Mouse (Mus musculus) stomach, embryonic 16.5 days (tissue): ENCODE measurements around the gene BC048679. TPM values are rescaled to one million over a fixed set of nuclear protein-coding genes. Genes with fewer than 3 reads are reported as not detected.

Experiments
- ATAC-seq: fragments of 200-750 bp; cut with Nextera tagmentation; 2 replicates; pipeline ENCODE4 v1.8.0; 2017; ENCODE audit warnings: moderate number of reproducible peaks, moderate TSS enrichment; ENCODE audit not compliant: insufficient read depth, low FRiP score
- H3K27ac ChIP-seq: fragments of 300-500 bp; sonication (generic); 2 replicates; pipeline ENCODE4 v1.5.1; 2014; ENCODE audit warnings: low read length
- H3K27me3 ChIP-seq: fragments of 300-500 bp; sonication (generic); 2 replicates; pipeline ENCODE4 v1.6.1; 2014; ENCODE audit warnings: low read length, control low read depth, mixed read lengths; ENCODE audit not compliant: control insufficient read depth, insufficient read depth
- H3K36me3 ChIP-seq: fragments of 300-500 bp; sonication (generic); 2 replicates; pipeline ENCODE4 v1.6.1; 2014; ENCODE audit warnings: low read length; ENCODE audit not compliant: control insufficient read depth, insufficient read depth
- H3K4me1 ChIP-seq: fragments of 300-500 bp; sonication (generic); 2 replicates; pipeline ENCODE4 v1.6.1; 2014; ENCODE audit warnings: low read length, control low read depth, mixed read lengths; ENCODE audit not compliant: control insufficient read depth, insufficient read depth
- H3K4me2 ChIP-seq: fragments of 300-500 bp; sonication (generic); 2 replicates; pipeline ENCODE4 v1.6.1; 2014; ENCODE audit warnings: low read depth, low read length, mixed read lengths
- H3K4me3 ChIP-seq: fragments of 300-500 bp; sonication (generic); replicated peaks from 2 replicates; pipeline ENCODE4 v1.5.1; 2014; ENCODE audit warnings: mild to moderate bottlenecking, low read length
- H3K9ac ChIP-seq: fragments of 300-500 bp; sonication (generic); 2 replicates; pipeline ENCODE4 v1.6.1; 2014; ENCODE audit warnings: low read length
- H3K9me3 ChIP-seq: fragments of 300-500 bp; sonication (generic); replicated peaks from 2 replicates; pipeline ENCODE4 v1.6.1; 2016; ENCODE audit warnings: low read length, control low read depth; ENCODE audit not compliant: control insufficient read depth
- WGBS: fragments of 180-500 bp; shearing (Covaris S2); extraction: QIAGEN DNeasy Blood & Tissue Kit; methylation state at CpG from one replicate; pipeline ENCODE4 v1.1.7; 2014; 5-methylcytosine and 5-hydroxymethylcytosine counted together
- polyA plus RNA-seq: library from polyadenylated mRNA; unstranded; fragments of >200 nt; fragmentation: Nextera tagmentation; extraction: Ambion mirVana; gene quantifications from 2 replicates; pipeline ENCODE4 v1.2.1, GENCODE M21; 2015

Gene BC048679
- polyA plus RNA-seq, 1 experiment from 2014 or later = not detected

- H3K9me3 ChIP-seq = no peaks in the 10 kb centered on the region
- 6% methylated on average over 13 of the region's 13 CpGs for WGBS
These were observed 25.6 kb upstream of the BC048679 start for GRCm38 (mm10) chr7:81523663-81524017.

GRCm38 (mm10) chr7:81523008-81523662 lies 25.1 kb upstream of the BC048679 start:
- H3K9me3 ChIP-seq = no peaks in the 10 kb centered on the region
- peak; percentile 98 for ATAC-seq
- H3K4me3 ChIP-seq = peak overlapping the region; percentile 59
- peak overlapping the region; percentile 76 for H3K9ac ChIP-seq
- H3K36me3 ChIP-seq = 0 out of 2 replicates have a peak, but pooled peaks cover 5% of the 10 kb centered on the region
- peak overlapping the region; percentile 75 for H3K4me2 ChIP-seq
- H3K27ac ChIP-seq = peak overlapping the region; percentile 91
- under 1% methylated on average over 31 of the region's 31 CpGs for WGBS
- H3K4me1 ChIP-seq = peaks cover 17% of the 10 kb centered on the region
- no peaks in the 10 kb centered on the region for H3K27me3 ChIP-seq

More at GRCm38 (mm10) chr7:81523663-81524017, 25.6 kb upstream of the BC048679 start:
- Histone ChIP-seq H3K4me3 (peak overlapping the region; percentile 59), H3K9ac (peak overlapping the region; percentile 73), H3K36me3 (0 out of 2 replicates have a peak, but pooled peaks cover 5% of the 10 kb centered on the region), H3K4me2 (peak overlapping the region; percentile 75), H3K27me3 (no peaks in the 10 kb centered on the region), H3K4me1 (peaks cover 17% of the 10 kb centered on the region), H3K27ac (peak overlapping the region; percentile 56; the same call in 1 of the 2 replicates)
- ATAC-seq = peak; percentile 9; the same call in 1 of the 2 replicates

GRCm38 (mm10) chr7:81516154-81517030 lies 18.3 kb upstream of the BC048679 start:
- 66% methylated on average over 6 of the region's 6 CpGs for WGBS

GRCm38 (mm10) chr7:81514906-81515590 lies 17.0 kb upstream of the BC048679 start:
- H3K4me2 ChIP-seq = no peak overlapping the region
- no peak overlapping the region for H3K4me3 ChIP-seq
- H3K27me3 ChIP-seq = no peaks in the 10 kb centered on the region
- WGBS = 34% methylated on average over 13 of the region's 13 CpGs
- H3K9me3 ChIP-seq = no peaks in the 10 kb centered on the region
- no peak overlapping the region for H3K9ac ChIP-seq
- H3K36me3 ChIP-seq = no peaks in the 10 kb centered on the region
- no peak for ATAC-seq
- no peaks in the 10 kb centered on the region for H3K4me1 ChIP-seq
- no peak overlapping the region for H3K27ac ChIP-seq

More at GRCm38 (mm10) chr7:81516154-81517030, 18.3 kb upstream of the BC048679 start:
- no peak for ATAC-seq
- H3K27me3 ChIP-seq = no peaks in the 10 kb centered on the region
- H3K36me3 ChIP-seq = no peaks in the 10 kb centered on the region
- H3K9me3 ChIP-seq = no peaks in the 10 kb centered on the region
- H3K4me3 ChIP-seq = no peak overlapping the region
- H3K4me2 ChIP-seq = no peak overlapping the region
- H3K4me1 ChIP-seq = no peaks in the 10 kb centered on the region
- H3K27ac ChIP-seq = no peak overlapping the region
- no peak overlapping the region for H3K9ac ChIP-seq

GRCm38 (mm10) chr7:81501050-81501449 lies 3.0 kb upstream of the BC048679 start:
- H3K4me1 ChIP-seq = no peaks in the 10 kb centered on the region
- H3K27me3 ChIP-seq = 0 out of 2 replicates have a peak, but pooled peaks cover 4% of the 10 kb centered on the region
- H3K36me3 ChIP-seq = no peaks in the 10 kb centered on the region
- no peak for ATAC-seq
- H3K4me2 ChIP-seq = no peak overlapping the region
- H3K27ac ChIP-seq = no peak overlapping the region
- no peaks in the 10 kb centered on the region for H3K9me3 ChIP-seq
- H3K9ac ChIP-seq = no peak overlapping the region
- 39% methylated on average over 2 of the region's 2 CpGs for WGBS
- H3K4me3 ChIP-seq = no peak overlapping the region

GRCm38 (mm10) chr7:81497171-81497570 lies 910 bp downstream of the BC048679 start:
- Histone ChIP-seq H3K4me1 (peaks cover 4% of the 10 kb centered on the region; the same call in 1 of the 2 replicates), H3K36me3 (no peaks in the 10 kb centered on the region), H3K4me2 (no peak overlapping the region), H3K9me3 (no peaks in the 10 kb centered on the region), H3K27ac (no peak overlapping the region), H3K4me3 (no peak overlapping the region), H3K27me3 (peaks cover 7% of the 10 kb centered on the region; the same call in 1 of the 2 replicates), H3K9ac (no peak overlapping the region)
- ATAC-seq = no peak
- 20% methylated on average over 6 of the region's 6 CpGs for WGBS

GRCm38 (mm10) chr7:81493331-81494021 lies 4.6 kb downstream of the BC048679 start, which contains the start of gene Ap3b2:
TSS of gene Ap3b2 (minus strand) at chr7:81493925.
- H3K4me3 ChIP-seq = peak within 1 kb of the TSS; percentile 55
- H3K9me3 ChIP-seq = no peaks in the 10 kb centered on the region
- H3K4me1 ChIP-seq = peaks cover 4% of the 10 kb centered on the region; the same call in 1 of the 2 replicates
- under 1% methylated on average over 57 of the region's 57 CpGs for WGBS
- no peaks in the 10 kb centered on the region for H3K36me3 ChIP-seq
- H3K9ac ChIP-seq = peak within 1 kb of the TSS; percentile 22; the same call in 1 of the 2 replicates
- H3K27ac ChIP-seq = no peak within 1 kb of the TSS
- peak within 1 kb of the TSS; percentile 86 for H3K4me2 ChIP-seq
- ATAC-seq = peak; percentile 81
- peaks cover 10% of the 10 kb centered on the region; the same call in 1 of the 2 replicates for H3K27me3 ChIP-seq

- peaks cover 4% of the 10 kb centered on the region; the same call in 1 of the 2 replicates for H3K4me1 ChIP-seq
- H3K4me3 ChIP-seq = no peak overlapping the region
- H3K9ac ChIP-seq = no peak overlapping the region
- H3K27me3 ChIP-seq = peaks cover 10% of the 10 kb centered on the region; the same call in 1 of the 2 replicates
- no peaks in the 10 kb centered on the region for H3K36me3 ChIP-seq
- WGBS = 51% methylated on average over 9 of the region's 9 CpGs
- no peak overlapping the region for H3K27ac ChIP-seq
- no peak for ATAC-seq
- H3K9me3 ChIP-seq = no peaks in the 10 kb centered on the region
- H3K4me2 ChIP-seq = peak overlapping the region; percentile 86
These were observed 5.5 kb downstream of the BC048679 start for GRCm38 (mm10) chr7:81492628-81493027.
